Mouse (Mus musculus) midbrain, embryonic 13.5 days (tissue): ENCODE data around the gene Rnf208. TPM values are rescaled to one million over a fixed set of nuclear protein-coding genes. Genes with fewer than 3 reads are reported as not detected.
"Not testable (repeated sequence)": the region's sequence is repeated elsewhere in the genome, so short reads cannot be mapped to it uniquely, and the experiment has no call there.

Experiments used
- ATAC-seq: fragments of 200-750 bp; cut with Nextera tagmentation; 2 replicates; pipeline ENCODE4 v1.8.0; 2017; ENCODE audit warnings: mild to moderate bottlenecking, moderate TSS enrichment, moderate library complexity
- H3K27ac ChIP-seq: fragments of 300-500 bp; sonication (generic); 2 replicates; pipeline ENCODE4 v1.5.1; 2015; ENCODE audit warnings: inconsistent platforms, mild to moderate bottlenecking, moderate library complexity
- H3K27me3 ChIP-seq: fragments of 300-500 bp; sonication (generic); 2 replicates; pipeline ENCODE4 v1.6.1; 2015; ENCODE audit warnings: mild to moderate bottlenecking, inconsistent platforms
- H3K36me3 ChIP-seq: fragments of 300-500 bp; sonication (generic); 2 replicates; pipeline ENCODE4 v1.6.1; 2015; ENCODE audit warnings: mild to moderate bottlenecking, inconsistent platforms
- H3K4me1 ChIP-seq: fragments of 300-500 bp; sonication (generic); replicated peaks from 2 replicates; pipeline ENCODE4 v1.6.1; 2015; ENCODE audit warnings: inconsistent platforms
- H3K4me2 ChIP-seq: fragments of 300-500 bp; sonication (generic); replicated peaks from 2 replicates; pipeline ENCODE4 v1.6.1; 2015; ENCODE audit warnings: moderate library complexity, mild to moderate bottlenecking, inconsistent platforms
- H3K4me3 ChIP-seq: fragments of 300-500 bp; sonication (generic); replicated peaks from 2 replicates; pipeline ENCODE4 v1.5.1; 2015; ENCODE audit warnings: mild to moderate bottlenecking, inconsistent platforms
- H3K9ac ChIP-seq: fragments of 300-500 bp; sonication (generic); replicated peaks from 2 replicates; pipeline ENCODE4 v1.6.1; 2015; ENCODE audit warnings: mild to moderate bottlenecking, inconsistent platforms
- H3K9me3 ChIP-seq: fragments of 300-500 bp; sonication (generic); 2 replicates; pipeline ENCODE4 v1.6.1; 2016; ENCODE audit warnings: mild to moderate bottlenecking, inconsistent platforms
- WGBS: fragments of 180-500 bp; shearing (Covaris S2); methylation state at CpG from one replicate; pipeline ENCODE4 v1.1.7; 2015; 5-methylcytosine and 5-hydroxymethylcytosine counted together
- polyA plus RNA-seq: library from polyadenylated mRNA; unstranded; fragments of >200 nt; fragmentation: Nextera tagmentation; extraction: Ambion mirVana; gene quantifications from 2 replicates; pipeline ENCODE4 v1.2.1, GENCODE M21; 2015

Gene Rnf208
- polyA plus RNA-seq, 1 experiment from 2014 or later: 73.2 TPM

DNA sequence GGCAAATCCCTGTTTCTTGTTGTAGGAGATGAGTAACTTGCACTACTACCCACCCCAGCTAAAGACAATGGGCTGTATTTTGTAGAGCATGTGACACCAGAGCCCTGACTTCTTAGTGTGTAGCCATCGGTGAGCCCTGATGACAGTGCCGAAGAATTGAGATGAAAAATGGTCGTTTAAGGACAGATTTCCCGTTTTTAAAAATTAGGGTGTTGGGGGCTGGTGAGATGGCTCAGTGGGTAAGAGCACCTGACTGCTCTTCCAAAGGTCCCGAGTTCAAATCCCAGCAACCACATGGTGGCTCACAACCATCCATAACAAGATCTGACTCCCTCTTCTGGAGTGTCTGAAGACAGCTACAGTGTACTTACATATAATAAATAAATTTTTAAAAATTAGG, 15.2 kb downstream of the Rnf208 start:
- peaks cover 30% of the 10 kb centered on the region for H3K4me1 ChIP-seq
- not testable (repeated sequence) for H3K9ac ChIP-seq, H3K4me2 ChIP-seq, H3K4me3 ChIP-seq, H3K9me3 ChIP-seq, ATAC-seq, H3K27ac ChIP-seq, H3K27me3 ChIP-seq
- peaks cover 11% of the 10 kb centered on the region for H3K36me3 ChIP-seq
- WGBS: 89% methylated on average over 5 of the region's 5 CpGs

DNA sequence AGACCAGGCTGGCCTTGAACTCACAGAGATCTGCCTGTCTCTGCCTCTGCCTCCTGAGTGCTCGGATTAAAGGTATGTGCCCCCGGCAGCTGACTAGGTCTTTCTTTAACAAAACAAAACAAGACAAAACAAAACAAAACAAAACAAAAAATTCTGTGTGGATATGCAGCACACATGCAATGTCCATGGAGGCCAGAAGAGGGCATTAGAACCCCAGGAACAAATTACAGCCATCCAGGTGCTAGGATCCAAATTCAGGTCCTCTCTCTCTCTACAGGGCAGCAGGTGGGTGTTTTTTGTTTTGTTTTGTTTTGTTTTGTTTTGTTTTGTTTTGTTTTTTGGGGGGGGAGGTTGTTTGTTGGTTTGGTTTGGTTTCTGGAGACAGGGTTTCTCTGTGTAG, 16.8 kb downstream of the Rnf208 start:
- Histone ChIP-seq H3K9ac (no peak overlapping the region), H3K4me1 (peaks cover 40% of the 10 kb centered on the region), H3K36me3 (no peaks in the 10 kb centered on the region), H3K9me3 (no peaks in the 10 kb centered on the region), H3K4me2 (no peak overlapping the region), H3K27me3 (peaks cover 6% of the 10 kb centered on the region), H3K27ac (no peak overlapping the region), H3K4me3 (no peak overlapping the region)
- ATAC-seq: no peak
- 43% methylated on average over 2 of the region's 2 CpGs for WGBS

DNA sequence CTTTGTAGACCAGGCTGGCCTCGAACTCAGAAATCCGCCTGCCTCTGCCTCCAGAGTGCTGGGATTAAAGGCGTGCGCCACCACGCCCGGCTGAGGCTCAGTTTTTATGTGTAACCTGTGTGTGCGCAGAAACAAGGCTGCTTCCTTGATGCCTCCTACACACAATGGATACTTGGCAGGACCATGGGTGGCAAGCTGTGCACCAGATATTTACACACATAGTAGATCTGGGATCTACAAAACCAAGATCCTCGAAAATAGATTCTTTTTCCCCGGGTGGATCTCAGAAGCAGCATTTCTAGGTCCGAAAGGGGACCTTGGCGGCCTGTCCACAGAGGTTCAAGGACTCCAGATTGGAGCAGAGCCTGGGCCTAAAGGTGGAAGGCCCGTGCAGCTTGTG, 19.8 kb downstream of the Rnf208 start:
- peaks cover 51% of the 10 kb centered on the region for H3K4me1 ChIP-seq
- H3K9me3 ChIP-seq: no peaks in the 10 kb centered on the region
- peak overlapping the region; percentile 80 for H3K4me3 ChIP-seq
- WGBS: 46% methylated on average over 12 of the region's 12 CpGs
- peak overlapping the region; percentile 64; the same call in 1 of the 2 replicates for H3K9ac ChIP-seq
- peak overlapping the region; percentile 64 for H3K27ac ChIP-seq
- peaks cover 16% of the 10 kb centered on the region for H3K27me3 ChIP-seq
- H3K4me2 ChIP-seq: peak overlapping the region; percentile 100
- ATAC-seq: 0 out of 2 replicates have a peak, but pooled peaks have one; percentile 2
- no peaks in the 10 kb centered on the region for H3K36me3 ChIP-seq

DNA sequence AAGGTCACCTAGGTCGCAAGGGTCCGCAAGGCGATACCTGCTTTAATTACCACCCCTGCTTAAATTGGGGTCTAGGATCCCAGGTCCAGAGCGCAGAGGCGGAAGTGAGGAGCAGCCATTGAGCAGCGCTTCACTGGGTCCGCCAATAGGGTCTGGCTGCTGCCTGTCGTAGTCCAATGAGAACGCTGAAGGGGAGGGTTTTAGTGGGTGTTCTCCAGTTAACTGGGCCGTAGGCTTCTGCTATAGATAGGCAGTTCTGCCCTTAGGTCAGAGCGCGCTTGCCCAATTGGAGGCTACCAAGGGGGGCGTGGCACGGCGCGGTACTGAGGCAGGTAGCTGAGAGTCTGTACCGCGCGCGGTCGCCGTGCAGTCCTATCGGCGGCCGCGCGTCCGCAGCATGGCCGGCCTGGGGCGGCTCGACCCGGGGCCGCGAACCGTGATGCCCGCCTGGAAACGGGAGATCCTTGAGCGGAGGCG, 20.3 kb downstream of the Rnf208 start, which contains the start of gene Tprn:
Gene Tprn, plus strand, starts transcription at position 328 of the 477 bp plus-strand sequence.
- peak within 1 kb of the TSS; percentile 80 for H3K4me3 ChIP-seq
- H3K27ac ChIP-seq: peak within 1 kb of the TSS; percentile 64
- peak; percentile 99 for ATAC-seq
- H3K27me3 ChIP-seq: peaks cover 16% of the 10 kb centered on the region
- peak within 1 kb of the TSS; percentile 80 for H3K9ac ChIP-seq
- peak within 1 kb of the TSS; percentile 100 for H3K4me2 ChIP-seq
- under 1% methylated on average over 38 of the region's 39 CpGs for WGBS
- H3K4me1 ChIP-seq: peaks cover 52% of the 10 kb centered on the region
- H3K9me3 ChIP-seq: no peaks in the 10 kb centered on the region
- no peaks in the 10 kb centered on the region for H3K36me3 ChIP-seq

DNA sequence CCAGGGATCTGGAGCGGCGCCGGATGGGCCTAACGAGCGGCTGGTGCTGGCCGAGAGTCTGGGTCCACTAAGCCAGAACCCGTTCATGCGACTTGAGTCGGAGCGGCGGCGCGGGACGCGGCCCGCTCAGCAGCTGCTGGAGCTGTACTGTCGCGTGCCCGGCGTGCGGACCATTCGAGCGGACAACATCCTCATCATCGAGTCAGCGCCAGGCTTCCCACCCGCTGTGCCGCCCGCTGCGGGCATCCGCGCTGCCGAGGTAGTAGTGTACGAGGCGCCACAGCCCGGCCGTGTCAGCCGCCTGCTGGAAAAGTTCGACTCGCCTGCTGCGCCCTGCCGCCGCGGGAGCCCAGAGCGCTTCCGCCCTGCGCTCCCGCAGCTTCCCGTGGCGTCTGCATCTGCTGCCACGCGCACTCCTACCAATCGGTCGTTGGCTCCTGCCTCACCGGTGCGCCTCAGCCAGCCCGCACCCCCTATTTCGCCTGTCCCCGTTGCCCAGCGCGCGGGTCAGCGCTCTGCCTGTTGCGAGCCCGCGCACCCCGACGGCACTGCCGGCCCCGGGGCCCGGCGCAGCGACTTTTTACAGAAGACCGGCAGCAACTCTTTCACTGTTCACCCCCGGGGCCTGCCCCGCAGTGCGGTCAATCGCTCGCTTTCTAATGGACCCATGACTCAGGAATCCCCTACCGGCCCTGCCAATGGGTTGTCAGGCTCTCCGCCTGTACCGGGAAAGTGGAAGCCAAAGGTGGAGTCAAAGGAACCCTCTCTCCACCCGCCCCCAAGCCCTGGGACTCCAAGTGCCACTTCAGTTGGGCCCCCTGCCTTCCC, 21.0 kb downstream of the Rnf208 start:
- Histone ChIP-seq H3K4me3 (peak overlapping the region; percentile 80), H3K36me3 (0 out of 2 replicates have a peak, but pooled peaks cover 2% of the 10 kb centered on the region), H3K27ac (peak overlapping the region; percentile 64), H3K9me3 (no peaks in the 10 kb centered on the region), H3K27me3 (peaks cover 16% of the 10 kb centered on the region), H3K9ac (peak overlapping the region; percentile 80), H3K4me1 (peaks cover 55% of the 10 kb centered on the region), H3K4me2 (peak overlapping the region; percentile 100)
- ATAC-seq: 0 out of 2 replicates have a peak, but pooled peaks have one; percentile 0
- under 1% methylated on average over 73 of the region's 82 CpGs for WGBS

DNA sequence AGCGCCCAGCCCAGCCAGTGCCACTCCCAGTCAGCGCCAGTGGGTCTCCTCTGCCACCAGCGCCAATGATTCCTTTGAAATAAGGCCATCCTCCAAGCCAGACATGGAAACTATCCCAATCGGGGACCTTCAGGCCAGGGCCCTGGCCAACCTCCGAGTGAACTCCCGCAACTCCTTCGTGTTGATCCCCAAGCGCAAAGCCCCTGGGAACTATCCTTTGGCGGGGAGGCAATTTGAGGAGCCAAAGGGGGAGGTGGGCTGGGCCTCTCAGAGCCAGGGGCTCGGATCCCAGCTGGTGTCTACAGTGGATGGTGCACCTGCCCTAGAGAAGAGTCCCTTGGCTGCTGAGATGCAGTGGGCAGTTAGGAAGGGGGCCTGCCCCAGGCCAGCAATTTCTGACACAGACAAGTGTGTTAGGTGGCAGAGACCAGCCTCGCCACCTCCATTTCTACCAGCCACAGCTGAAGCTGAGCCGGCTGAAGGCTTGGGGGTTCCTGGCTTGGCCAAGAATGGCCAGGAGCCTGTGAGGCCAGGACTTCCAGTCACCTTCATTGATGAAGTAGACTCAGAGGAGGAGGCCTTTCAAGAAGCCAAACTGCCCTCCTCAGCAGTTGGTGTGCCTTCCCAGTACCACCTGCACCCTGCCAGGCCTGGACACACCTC, 21.7 kb downstream of the Rnf208 start:
- Histone ChIP-seq H3K4me2 (peak overlapping the region; percentile 100), H3K4me1 (peaks cover 55% of the 10 kb centered on the region), H3K9me3 (no peaks in the 10 kb centered on the region), H3K27ac (no peak overlapping the region), H3K4me3 (peak overlapping the region; percentile 80), H3K9ac (peak overlapping the region; percentile 80), H3K36me3 (peaks cover 9% of the 10 kb centered on the region), H3K27me3 (peaks cover 16% of the 10 kb centered on the region)
- ATAC-seq: no peak
- WGBS: 16% methylated on average over 12 of the region's 12 CpGs

DNA sequence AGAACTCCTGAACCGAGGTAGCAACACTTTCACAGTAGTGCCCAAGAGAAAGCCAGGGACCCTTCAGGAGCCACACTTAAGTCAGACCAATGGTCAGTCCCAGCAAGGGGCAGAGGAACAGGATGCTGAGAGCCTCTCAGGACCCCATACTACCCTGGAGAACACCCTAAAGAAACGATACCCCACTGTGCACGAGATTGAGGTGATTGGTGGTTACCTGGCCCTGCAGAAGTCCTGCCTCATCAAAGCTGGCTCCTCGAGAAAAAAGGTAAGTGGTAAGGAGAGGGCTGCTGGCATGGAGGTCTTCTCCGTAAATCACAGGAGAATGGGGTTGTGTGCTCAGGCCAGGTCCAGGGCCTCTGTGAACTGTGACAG, 22.2 kb downstream of the Rnf208 start:
- Histone ChIP-seq H3K9ac (peak overlapping the region; percentile 80), H3K27me3 (peaks cover 16% of the 10 kb centered on the region), H3K27ac (no peak overlapping the region), H3K4me1 (peaks cover 55% of the 10 kb centered on the region), H3K4me3 (peak overlapping the region; percentile 80), H3K9me3 (no peaks in the 10 kb centered on the region), H3K4me2 (peak overlapping the region; percentile 100), H3K36me3 (peaks cover 14% of the 10 kb centered on the region)
- no peak for ATAC-seq
- WGBS: 76% methylated on average over 5 of the region's 5 CpGs

DNA sequence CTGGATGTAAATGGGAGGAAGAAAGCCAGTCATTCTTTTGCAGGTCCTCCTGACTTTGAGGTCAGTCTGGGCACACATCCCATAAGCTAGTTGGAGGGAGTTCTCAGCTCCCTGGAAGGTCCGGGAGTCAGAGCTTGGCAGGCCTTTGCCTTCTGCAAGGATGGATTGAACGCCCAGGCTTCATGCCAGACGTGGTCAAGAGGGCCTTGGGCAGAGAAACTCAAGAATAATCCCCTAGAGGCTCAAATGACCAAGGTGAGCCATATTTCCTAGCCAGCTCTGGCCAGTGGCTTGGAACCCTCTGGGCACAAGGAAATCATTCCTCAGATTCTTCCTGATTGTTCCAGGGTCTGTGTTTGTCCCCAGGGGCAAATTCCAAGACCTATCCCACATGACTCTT, 22.8 kb downstream of the Rnf208 start:
- H3K4me3 ChIP-seq: no peak overlapping the region
- H3K27ac ChIP-seq: no peak overlapping the region
- H3K27me3 ChIP-seq: peaks cover 16% of the 10 kb centered on the region
- peak overlapping the region; percentile 100 for H3K4me2 ChIP-seq
- ATAC-seq: no peak
- H3K4me1 ChIP-seq: peaks cover 55% of the 10 kb centered on the region
- no peaks in the 10 kb centered on the region for H3K9me3 ChIP-seq
- peak overlapping the region; percentile 80; the same call in 1 of the 2 replicates for H3K9ac ChIP-seq
- peaks cover 20% of the 10 kb centered on the region for H3K36me3 ChIP-seq
- 86% methylated on average over 3 of the region's 3 CpGs for WGBS

DNA sequence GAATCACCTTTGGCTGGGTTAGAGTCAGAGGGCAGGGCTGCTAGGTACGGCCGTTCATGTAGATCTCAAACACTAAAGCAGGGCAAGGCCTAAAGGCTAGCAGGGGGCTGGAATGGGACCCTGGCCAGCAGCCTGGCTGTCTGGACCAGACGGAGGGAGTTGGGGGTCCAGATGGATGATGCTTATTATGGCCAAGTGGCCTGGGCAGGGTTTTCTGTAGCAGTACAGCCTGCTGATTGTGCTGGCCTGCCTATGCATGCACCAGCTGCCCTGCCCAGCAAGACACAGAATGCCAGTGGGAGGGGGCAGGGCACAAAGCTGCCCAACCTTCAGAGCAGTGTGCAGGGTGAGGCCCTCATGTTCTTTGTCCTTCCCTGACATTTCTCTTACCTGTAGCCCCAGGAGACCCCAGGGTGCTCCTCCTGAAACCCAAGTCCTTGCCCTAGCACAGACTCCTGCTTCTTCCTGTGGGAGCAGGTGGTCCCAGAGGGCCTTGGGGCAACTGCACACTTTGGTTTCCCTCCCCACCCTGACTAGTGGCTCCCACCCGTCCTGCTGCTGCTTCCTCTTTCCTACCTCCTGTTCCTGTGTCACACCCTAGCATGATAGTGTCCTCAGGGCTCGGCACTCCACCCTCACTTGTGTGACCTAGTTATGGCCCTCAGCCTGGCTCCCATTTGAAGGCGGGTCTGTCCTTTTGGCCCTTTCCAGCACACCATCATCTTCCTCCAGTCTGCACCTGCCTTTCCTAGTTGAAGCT, 24.0 kb downstream of the Rnf208 start:
- Histone ChIP-seq H3K4me1 (peaks cover 66% of the 10 kb centered on the region), H3K36me3 (peaks cover 31% of the 10 kb centered on the region), H3K9ac (peak overlapping the region; percentile 55), H3K4me2 (peak overlapping the region; percentile 100), H3K9me3 (no peaks in the 10 kb centered on the region), H3K4me3 (0 out of 2 replicates have a peak overlapping the region, but pooled peaks have one; percentile 0), H3K27me3 (peaks cover 16% of the 10 kb centered on the region), H3K27ac (no peak overlapping the region)
- 71% methylated on average over 6 of the region's 6 CpGs for WGBS
- ATAC-seq: no peak

DNA sequence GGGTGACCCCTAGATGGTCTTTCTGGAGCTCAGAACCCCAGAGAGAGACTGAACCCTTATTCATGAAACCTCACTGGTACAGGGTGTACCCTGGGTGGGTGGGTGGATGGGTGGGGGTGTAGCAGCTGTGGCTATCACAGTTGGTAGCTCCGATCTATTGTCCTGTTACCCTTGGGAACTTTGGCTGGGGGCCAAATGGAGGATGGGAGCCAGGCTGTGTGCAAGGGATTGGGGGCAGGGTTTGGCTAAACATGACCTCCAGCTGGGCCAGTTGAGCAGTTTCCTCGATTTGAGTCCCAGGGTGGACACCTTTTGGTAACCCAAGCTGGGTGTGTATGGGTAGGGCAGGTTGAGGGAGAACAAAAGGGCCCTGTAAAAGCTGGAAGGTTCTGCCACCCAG, 24.7 kb downstream of the Rnf208 start:
- peaks cover 16% of the 10 kb centered on the region for H3K27me3 ChIP-seq
- peak overlapping the region; percentile 23; the same call in 1 of the 2 replicates for H3K9ac ChIP-seq
- H3K9me3 ChIP-seq: no peaks in the 10 kb centered on the region
- H3K4me2 ChIP-seq: peak overlapping the region; percentile 100
- no peak overlapping the region for H3K4me3 ChIP-seq
- H3K36me3 ChIP-seq: peaks cover 33% of the 10 kb centered on the region
- peak overlapping the region; percentile 26; the same call in 1 of the 2 replicates for H3K27ac ChIP-seq
- WGBS: 46% methylated on average over 2 of the region's 2 CpGs
- no peak for ATAC-seq
- peaks cover 72% of the 10 kb centered on the region for H3K4me1 ChIP-seq

DNA sequence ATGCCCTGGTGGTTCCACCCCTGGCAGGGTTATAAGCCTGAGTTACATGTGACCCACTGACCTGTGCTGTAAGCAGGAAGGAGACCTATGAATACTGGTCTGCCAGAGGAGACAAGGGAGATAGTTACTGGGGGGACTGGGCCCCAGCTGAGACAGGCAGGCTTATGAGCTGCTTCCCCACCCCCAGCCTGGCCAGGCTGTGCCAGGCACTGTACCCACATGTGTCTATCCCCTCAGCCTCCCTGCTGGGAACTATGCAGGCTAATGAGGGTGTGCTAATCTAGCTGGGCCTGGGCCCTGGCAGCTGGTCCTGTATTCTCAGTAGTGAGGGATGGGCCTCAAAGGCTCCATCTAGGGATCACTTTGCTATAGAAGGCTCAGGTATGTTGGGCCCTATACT, 25.2 kb downstream of the Rnf208 start:
- Histone ChIP-seq H3K4me3 (no peak overlapping the region), H3K27me3 (peaks cover 16% of the 10 kb centered on the region), H3K4me1 (peaks cover 69% of the 10 kb centered on the region), H3K36me3 (peaks cover 33% of the 10 kb centered on the region), H3K4me2 (peak overlapping the region; percentile 100), H3K27ac (peak overlapping the region; percentile 26; the same call in 1 of the 2 replicates), H3K9ac (peak overlapping the region; percentile 23; the same call in 1 of the 2 replicates), H3K9me3 (no peaks in the 10 kb centered on the region)
- ATAC-seq: no peak
